Mouse (Mus musculus) stomach, postnatal 0 days (tissue): ENCODE measurements around the gene Casp3.

Source experiments
- CTCF ChIP-seq: IDR thresholded peaks from 2 replicates; pipeline ENCODE4 v1.5.1; 2016; ENCODE audit warnings: antibody characterized with exemption, low read depth, mild to moderate bottlenecking, moderate library complexity
- EP300 ChIP-seq: optimal IDR thresholded peaks from 2 replicates; pipeline ENCODE3; 2016; ENCODE audit warnings: antibody characterized with exemption

DNA sequence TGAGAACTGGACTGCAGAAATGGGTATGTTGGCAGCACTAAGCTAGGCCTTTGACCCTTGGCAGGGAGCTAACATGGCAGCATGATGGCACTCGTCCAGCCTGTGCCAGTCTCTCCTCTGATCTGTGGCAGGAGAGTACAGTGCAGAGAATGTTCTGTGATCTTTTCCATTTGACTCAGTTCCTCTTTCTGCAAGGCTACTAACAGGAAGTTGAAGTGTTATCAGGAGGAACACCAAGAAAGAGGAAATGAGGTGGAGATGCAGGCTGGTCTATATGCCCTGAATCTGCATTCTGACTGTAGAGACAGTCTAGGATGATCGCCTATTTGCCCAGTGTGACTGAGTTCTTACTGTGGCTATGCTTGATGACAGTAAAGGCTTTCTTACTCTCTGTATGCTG is 21.5 kb upstream of the Casp3 start:
- TF ChIP-seq CTCF = no peak
- no peak for TF ChIP-seq EP300
